8 mouse cellular contexts compared by ENCODE assay signal in the genomic region with DNA sequence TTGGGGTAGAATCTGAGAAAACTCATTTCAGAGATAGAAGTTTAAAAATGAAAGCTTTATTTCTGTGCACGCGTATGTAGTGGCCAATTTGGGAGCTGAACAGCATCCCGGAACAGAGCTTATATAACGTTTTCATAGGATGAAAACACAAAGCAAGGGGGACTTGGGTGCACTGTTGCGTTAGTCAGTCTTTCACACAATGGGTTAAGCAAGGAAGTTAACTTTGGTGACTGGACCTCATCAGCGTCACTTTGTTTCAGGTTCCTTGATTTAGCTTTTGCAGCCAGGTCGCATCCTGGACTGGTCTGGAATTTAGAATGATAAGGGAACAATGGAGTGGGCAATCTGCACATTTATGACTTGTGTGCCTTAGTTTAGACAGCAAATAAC. TPM values are rescaled to one million over a fixed set of nuclear protein-coding genes. Genes with fewer than 3 reads are reported as not detected.
DNase-seq lines count a peak whose midpoint lies in the region; ATAC-seq and TF ChIP-seq lines count a peak whose summit lies in the region.

No protein-coding gene starts in this region.

- in situ Hi-C loops in ES-E14 (cut with MboI; ENCODE audit: low sequenced_read_pairs in 2 of 2, unreplicated experiment in 2 of 2): no loop called here

- no peaks in the 10 kb centered on the region for H3K36me3 ChIP-seq in heart, embryonic 11.5 days (ENCODE audit: control insufficient read depth, insufficient read depth, low read length)
- H3K36me3 ChIP-seq in ES-E14 (ENCODE audit: control insufficient read depth, insufficient read depth, low read length, poor library complexity, severe bottlenecking): no peaks in the 10 kb centered on the region
- H3K36me3 ChIP-seq in hindbrain, embryonic 10.5 days: peaks cover 17% of the 10 kb centered on the region
- peaks cover 15% of the 10 kb centered on the region for H3K36me3 ChIP-seq in megakaryocyte, embryonic 14.5 days (replicated peaks; ENCODE audit: low read length)

- H3K4me1 ChIP-seq in heart, embryonic 11.5 days (ENCODE audit: control insufficient read depth, insufficient read depth, low read length): peaks cover 13% of the 10 kb centered on the region
- H3K4me1 ChIP-seq in ES-E14 (ENCODE audit: control insufficient read depth in 2 of 2, insufficient read depth in 2 of 2, low read length in 2 of 2, poor library complexity in 1 of 2): peaks cover 0 to 8% of the 10 kb centered on the region in 2 experiments; a peak in 1 of 4 replicates
- H3K4me1 ChIP-seq in hindbrain, embryonic 10.5 days (replicated peaks): peaks cover 24% of the 10 kb centered on the region
- peaks cover 31% of the 10 kb centered on the region for H3K4me1 ChIP-seq in megakaryocyte, embryonic 14.5 days

- H3K4me3 ChIP-seq in heart, embryonic 11.5 days (ENCODE audit: low read depth, low read length): peak overlapping the region; percentile 71
- H3K4me3 ChIP-seq in ES-E14 (ENCODE audit: insufficient read depth in 1 of 2, low read depth in 1 of 2, low read length in 2 of 2, poor library complexity in 1 of 2, severe bottlenecking in 1 of 2): peak overlapping the region; percentile 25 to 58; a peak in 3 of 4 replicates
- peak overlapping the region; percentile 80 for H3K4me3 ChIP-seq in hindbrain, embryonic 10.5 days
- peak overlapping the region; percentile 97 for H3K4me3 ChIP-seq in megakaryocyte, embryonic 14.5 days (replicated peaks)

- peak overlapping the region; percentile 66; the same call in 1 of the 2 replicates for H3K27ac ChIP-seq in heart, embryonic 11.5 days (ENCODE audit: low read depth, low read length)
- no peak overlapping the region for H3K27ac ChIP-seq in ES-E14 (ENCODE audit: insufficient read depth, low read depth, low read length, poor library complexity, severe bottlenecking)
- H3K27ac ChIP-seq in hindbrain, embryonic 10.5 days: peak overlapping the region; percentile 93

- H3K9ac ChIP-seq in heart, embryonic 11.5 days (ENCODE audit: low read depth, low read length): peak overlapping the region; percentile 39
- peak overlapping the region; percentile 23; the same call in 1 of the 2 replicates for H3K9ac ChIP-seq in ES-E14 (ENCODE audit: insufficient read depth, low read depth, low read length, poor library complexity, severe bottlenecking)

- H3K4me2 ChIP-seq in heart, embryonic 11.5 days: peak overlapping the region; percentile 68

- no peaks in the 10 kb centered on the region for H3K27me3 ChIP-seq in heart, embryonic 11.5 days (ENCODE audit: control insufficient read depth, insufficient read depth, low read length)
- peaks cover 4% of the 10 kb centered on the region; the same call in 1 of the 2 replicates for H3K27me3 ChIP-seq in hindbrain, embryonic 10.5 days (ENCODE audit: insufficient read depth, poor library complexity, severe bottlenecking)
- no peaks in the 10 kb centered on the region for H3K27me3 ChIP-seq in megakaryocyte, embryonic 14.5 days (replicated peaks)

- no peak for DNase-seq in heart, postnatal 4 days
- DNase-seq in ES-E14 (ENCODE audit: low read depth, low spot score): no peak
- DNase-seq in hindbrain, embryonic 10.5 days (ENCODE audit: low spot score): no peak
- no peak for DNase-seq in testis, postnatal 10 days (ENCODE audit: low spot score)
- DNase-seq in ovary, postnatal 36 days (ENCODE audit: low spot score): no peak

- no peaks in the 10 kb centered on the region for H3K9me3 ChIP-seq in heart, embryonic 11.5 days (replicated peaks; ENCODE audit: control insufficient read depth, low read length)
- H3K9me3 ChIP-seq in ES-E14 (ENCODE audit: control insufficient read depth, insufficient read depth, low read depth, low read length): no peaks in the 10 kb centered on the region
- no peaks in the 10 kb centered on the region for H3K9me3 ChIP-seq in hindbrain, embryonic 10.5 days
- no peaks in the 10 kb centered on the region for H3K9me3 ChIP-seq in megakaryocyte, embryonic 14.5 days

- ATAC-seq in heart, embryonic 11.5 days (replicated peaks; ENCODE audit: insufficient number of reproducible peaks, low FRiP score, low TSS enrichment): no peak
- no peak for ATAC-seq in CD4-positive, CD25-positive, alpha-beta regulatory T cell, adult 4 months

- 20% methylated on average over 7 of the region's 7 CpGs for WGBS in heart, embryonic 11.5 days (ENCODE audit: insufficient replicate concordance)
- 33% methylated on average over 7 of the region's 7 CpGs for WGBS in hindbrain, embryonic 10.5 days

TF ChIP-seq in ES-E14, 5 proteins besides CTCF, POLR2A, EP300 and RAD21:
- TF ChIP-seq ZNF384 (IDR thresholded peaks at IDR 0.05; ENCODE audit: low read depth, low read length): no peak
- no peak for TF ChIP-seq MAFK (IDR thresholded peaks at IDR 0.05; ENCODE audit: insufficient read depth, low read depth, low read length)
- no peak for TF ChIP-seq CHD2 (IDR thresholded peaks at IDR 0.05; ENCODE audit: low read depth, low read length)
- no peak for TF ChIP-seq ZC3H11A (IDR thresholded peaks at IDR 0.05; ENCODE audit: borderline replicate concordance, low read depth, low read length)
- TF ChIP-seq HCFC1 (IDR thresholded peaks at IDR 0.05; ENCODE audit: borderline replicate concordance, insufficient read depth, low read length): no peak

RNA-seq across cellular contexts. Expression of a gene that starts 0.5 kb away (rescaled TPM):
- 4.9 and 5.6 TPM in 2 replicates for polyA plus RNA-seq in heart, embryonic 11.5 days (2014; fragmentation: Nextera tagmentation; extraction: Ambion mirVana)
- 1 to 10 TPM; 4.0 to 4.8 TPM for total RNA-seq in heart, postnatal 4 days (2021)
- 2.5 and 3.2 TPM in 2 replicates for total RNA-seq in ES-E14 (2012; rRNA removed)
- polyA plus RNA-seq in hindbrain, embryonic 10.5 days (2016; fragmentation: Nextera tagmentation; extraction: Ambion mirVana): 5.4 and 6.7 TPM in 2 replicates
- polyA plus RNA-seq in megakaryocyte, embryonic 14.5 days (2012; ENCODE audit: insufficient read depth, low replicate concordance): 5.5 TPM in 1 of 2 replicates, not detected in the other
- polyA plus RNA-seq in CD4-positive, CD25-positive, alpha-beta regulatory T cell, adult 4 months (2017; shearing (Covaris generic)): 1 to 10 TPM; 3.2 to 5.5 TPM

RNA-seq across cellular contexts. Expression of a gene that starts 7.0 kb away (rescaled TPM):
- 3.7 and 5.5 TPM in 2 replicates for polyA plus RNA-seq in heart, embryonic 11.5 days (2014; fragmentation: Nextera tagmentation; extraction: Ambion mirVana)
- 1 to 10 TPM; 2.6 to 3.2 TPM for total RNA-seq in heart, postnatal 4 days (2021)
- total RNA-seq in ES-E14 (2012; rRNA removed): 4.1 and 4.2 TPM in 2 replicates
- polyA plus RNA-seq in hindbrain, embryonic 10.5 days (2016; fragmentation: Nextera tagmentation; extraction: Ambion mirVana): 5.3 and 6.2 TPM in 2 replicates
- 0.07 and 1.7 TPM in 2 replicates for polyA plus RNA-seq in megakaryocyte, embryonic 14.5 days (2012; ENCODE audit: insufficient read depth, low replicate concordance)
- 1 to 10 TPM; 7.3 to 9.9 TPM for polyA plus RNA-seq in CD4-positive, CD25-positive, alpha-beta regulatory T cell, adult 4 months (2017; shearing (Covaris generic))

RNA-seq across cellular contexts. Expression of a gene that starts 12.7 kb away (rescaled TPM):
- polyA plus RNA-seq in heart, embryonic 11.5 days (2014; fragmentation: Nextera tagmentation; extraction: Ambion mirVana): 4.6 and 4.8 TPM in 2 replicates
- total RNA-seq in heart, postnatal 4 days (2021): 1 to 10 TPM; 4.9 to 5.0 TPM
- 3.3 and 4.2 TPM in 2 replicates for total RNA-seq in ES-E14 (2012; rRNA removed)
- 6.6 and 7.1 TPM in 2 replicates for polyA plus RNA-seq in hindbrain, embryonic 10.5 days (2016; fragmentation: Nextera tagmentation; extraction: Ambion mirVana)
- polyA plus RNA-seq in megakaryocyte, embryonic 14.5 days (2012; ENCODE audit: insufficient read depth, low replicate concordance): 0.32 TPM in 1 of 2 replicates, not detected in the other
- 1 to 10 TPM; 6.0 to 9.1 TPM for polyA plus RNA-seq in CD4-positive, CD25-positive, alpha-beta regulatory T cell, adult 4 months (2017; shearing (Covaris generic))

RNA-seq across cellular contexts. Expression of a gene that starts 18.1 kb away (rescaled TPM):
- 4.4 and 4.9 TPM in 2 replicates for polyA plus RNA-seq in heart, embryonic 11.5 days (2014; fragmentation: Nextera tagmentation; extraction: Ambion mirVana)
- 1 to 10 TPM; 5.8 to 5.9 TPM for total RNA-seq in heart, postnatal 4 days (2021)
- 8.7 and 9.0 TPM in 2 replicates for total RNA-seq in ES-E14 (2012; rRNA removed)
- 7.9 and 9.5 TPM in 2 replicates for polyA plus RNA-seq in hindbrain, embryonic 10.5 days (2016; fragmentation: Nextera tagmentation; extraction: Ambion mirVana)
- 0.73 TPM in 1 of 2 replicates, not detected in the other for polyA plus RNA-seq in megakaryocyte, embryonic 14.5 days (2012; ENCODE audit: insufficient read depth, low replicate concordance)
- polyA plus RNA-seq in CD4-positive, CD25-positive, alpha-beta regulatory T cell, adult 4 months (2017; shearing (Covaris generic)): 10 to 100 TPM; 12.7 to 17.6 TPM

RNA-seq across cellular contexts. Expression of a gene that starts 27.9 kb away (rescaled TPM):
- 14.7 and 23.5 TPM in 2 replicates for polyA plus RNA-seq in heart, embryonic 11.5 days (2014; fragmentation: Nextera tagmentation; extraction: Ambion mirVana)
- total RNA-seq in heart, postnatal 4 days (2021): 1 to 10 TPM; 3.8 to 6.0 TPM
- total RNA-seq in ES-E14 (2012; rRNA removed): 12.5 and 17.3 TPM in 2 replicates
- 35.6 and 39.4 TPM in 2 replicates for polyA plus RNA-seq in hindbrain, embryonic 10.5 days (2016; fragmentation: Nextera tagmentation; extraction: Ambion mirVana)
- 12.3 and 25.6 TPM in 2 replicates for polyA plus RNA-seq in megakaryocyte, embryonic 14.5 days (2012; ENCODE audit: insufficient read depth, low replicate concordance)
- polyA plus RNA-seq in CD4-positive, CD25-positive, alpha-beta regulatory T cell, adult 4 months (2017; shearing (Covaris generic)): 10 to 100 TPM; 16.0 to 18.9 TPM

Comparison
In these comparisons a context has a peak if more than half of its experiments do, and no peak if none do; other contexts are left out.
1. H3K4me3 ChIP-seq: peak in every context shown above with its lines; median percentile 97 in megakaryocyte, embryonic 14.5 days; 80 in hindbrain, embryonic 10.5 days; 71 in heart, embryonic 11.5 days; 42 in ES-E14.